Mouse (Mus musculus) lung, postnatal 0 days (tissue): Measurements from ENCODE around the gene Pawr.

Experiments
- CTCF ChIP-seq: IDR thresholded peaks from 2 replicates; pipeline ENCODE4 v1.5.1; 2016; ENCODE audit warnings: antibody characterized with exemption, mild to moderate bottlenecking
- EP300 ChIP-seq: IDR thresholded peaks from 2 replicates; pipeline ENCODE4 v1.6.1; 2016; ENCODE audit warnings: antibody characterized with exemption, mild to moderate bottlenecking, control low read depth

DNA sequence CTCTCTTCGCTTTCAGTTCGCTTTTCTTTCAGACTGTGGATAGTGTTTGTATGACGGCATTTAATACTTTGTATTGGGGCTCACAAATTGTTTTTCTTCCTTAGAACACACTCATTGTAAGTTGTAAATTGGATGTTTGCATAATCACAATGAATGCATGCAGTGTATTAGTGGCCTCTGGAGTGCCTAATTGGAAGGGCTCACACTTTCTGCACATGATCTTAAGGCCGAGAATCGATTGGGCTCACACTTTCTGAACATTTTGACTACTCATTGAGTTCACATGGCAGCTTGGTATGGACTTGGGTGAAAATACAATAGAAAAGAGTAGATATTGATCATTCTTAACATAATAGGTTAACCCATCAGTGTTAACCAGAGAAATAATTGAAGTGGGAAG is 34.3 kb downstream of the Pawr start:
- TF ChIP-seq CTCF (no peak), EP300 (no peak)
